ENCODE assay signal across 8 mouse cellular contexts in the genomic region with DNA sequence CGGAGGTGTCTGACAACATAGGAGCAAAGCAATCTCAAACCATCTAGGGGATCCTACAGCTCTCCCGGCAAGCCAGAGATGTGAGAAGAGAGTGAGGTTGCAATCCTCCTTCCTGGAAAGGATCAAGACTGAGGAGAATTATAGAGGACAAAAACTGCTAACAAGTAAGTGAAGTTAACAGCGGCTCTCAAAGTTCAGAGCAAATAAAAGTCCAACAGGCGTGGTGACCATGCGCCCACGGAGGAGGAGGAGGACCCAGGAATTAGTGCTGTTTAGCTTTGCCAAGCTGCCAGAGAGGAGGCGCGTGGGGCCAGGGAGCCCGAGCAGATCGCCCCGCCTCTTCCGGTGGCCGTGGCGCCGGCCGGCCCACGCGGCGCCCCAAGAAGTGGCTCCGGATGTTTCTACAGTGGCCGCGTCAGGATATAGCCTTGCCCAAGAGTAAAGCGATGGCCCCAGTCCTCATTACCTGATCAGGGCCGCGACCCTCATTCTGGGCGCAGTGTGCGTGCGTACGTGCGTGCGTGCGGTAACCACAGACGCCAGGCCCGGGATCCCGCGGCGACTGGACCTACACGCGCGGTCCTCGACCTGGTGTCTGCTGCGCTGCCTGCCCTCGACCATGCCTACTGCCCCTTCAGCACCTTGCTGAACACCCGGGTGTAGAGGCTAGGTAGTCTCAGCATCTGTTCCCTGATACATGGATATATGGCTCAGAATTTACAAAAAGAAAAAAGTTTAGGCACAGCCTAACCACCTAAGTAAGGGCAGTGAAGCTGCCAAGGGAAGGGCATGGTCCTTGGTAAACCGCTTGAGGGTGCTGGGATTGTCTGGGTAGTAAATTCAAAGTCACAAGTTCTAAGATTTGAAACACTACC. TPM values are rescaled to one million over a fixed set of nuclear protein-coding genes. Genes with fewer than 3 reads are reported as not detected.
DNase-seq lines count a peak whose midpoint lies in the region; ATAC-seq and TF ChIP-seq lines count a peak whose summit lies in the region.

Dph6 (minus strand) TSS at position 600 of the 875 bp plus-strand sequence.

- H3K27ac ChIP-seq in bone marrow, adult 2 months (ENCODE audit: control insufficient read depth, insufficient read depth, low read depth, low read length, poor library complexity): peak within 1 kb of the TSS; percentile 84
- H3K27ac ChIP-seq in embryonic facial prominence, embryonic 15.5 days (replicated peaks): peak within 1 kb of the TSS; percentile 95
- peak within 1 kb of the TSS; percentile 93 for H3K27ac ChIP-seq in limb, embryonic 14.5 days (replicated peaks; ENCODE audit: low read depth, low read length)
- peak within 1 kb of the TSS; percentile 77 for H3K27ac ChIP-seq in midbrain, postnatal 0 days (ENCODE audit: low read depth, low read length)

- WGBS in bone marrow, adult 2 months: under 1% methylated on average over 45 of the region's 45 CpGs
- under 1% methylated on average over 45 of the region's 45 CpGs for WGBS in embryonic facial prominence, embryonic 15.5 days
- under 1% methylated on average over 44 of the region's 45 CpGs for WGBS in limb, embryonic 14.5 days
- WGBS in midbrain, postnatal 0 days: under 1% methylated on average over 45 of the region's 45 CpGs

- peak within 1 kb of the TSS; percentile 93 for H3K4me3 ChIP-seq in bone marrow, adult 2 months (replicated peaks; ENCODE audit: control insufficient read depth, low read depth, low read length)
- H3K4me3 ChIP-seq in embryonic facial prominence, embryonic 15.5 days (replicated peaks): peak within 1 kb of the TSS; percentile 74
- peak within 1 kb of the TSS; percentile 64 for H3K4me3 ChIP-seq in limb, embryonic 14.5 days (replicated peaks; ENCODE audit: low read length)
- H3K4me3 ChIP-seq in midbrain, postnatal 0 days (ENCODE audit: low read depth, low read length): peak within 1 kb of the TSS; percentile 55

- TF ChIP-seq CTCF in bone marrow, adult 2 months (IDR thresholded peaks at IDR 0.05; ENCODE audit: control insufficient read depth, insufficient read depth, low read length): no peak
- peak; percentile 44 for TF ChIP-seq CTCF in midbrain, postnatal 0 days (IDR thresholded peaks at IDR 0.05)

- TF ChIP-seq POLR2A in bone marrow, adult 2 months (IDR thresholded peaks at IDR 0.05; ENCODE audit: borderline replicate concordance, control insufficient read depth, low read depth, low read length): peak; percentile 55; the same call in 1 of the 2 replicates
- peak; percentile 57; the same call in 1 of the 2 replicates for TF ChIP-seq POLR2A in limb, embryonic 14.5 days (IDR thresholded peaks at IDR 0.05; ENCODE audit: borderline replicate concordance, extremely low read depth, insufficient read depth, insufficient read length)

- H3K4me2 ChIP-seq in embryonic facial prominence, embryonic 15.5 days (replicated peaks): peak within 1 kb of the TSS; percentile 56
- H3K4me2 ChIP-seq in limb, embryonic 14.5 days (replicated peaks; ENCODE audit: low read depth, low read length, severe bottlenecking): peak within 1 kb of the TSS; percentile 65
- peak within 1 kb of the TSS; percentile 58 for H3K4me2 ChIP-seq in midbrain, postnatal 0 days (ENCODE audit: low read depth, low read length, poor library complexity, severe bottlenecking)

- H3K27me3 ChIP-seq in embryonic facial prominence, embryonic 15.5 days: no peaks in the 10 kb centered on the region
- no peaks in the 10 kb centered on the region for H3K27me3 ChIP-seq in limb, embryonic 14.5 days (ENCODE audit: control insufficient read depth, insufficient read depth, low read length)
- H3K27me3 ChIP-seq in midbrain, postnatal 0 days (ENCODE audit: insufficient read depth, low read length): no peaks in the 10 kb centered on the region

- H3K9ac ChIP-seq in embryonic facial prominence, embryonic 15.5 days: peak within 1 kb of the TSS; percentile 57
- H3K9ac ChIP-seq in limb, embryonic 14.5 days (ENCODE audit: low read depth, low read length, severe bottlenecking): peak within 1 kb of the TSS; percentile 91
- H3K9ac ChIP-seq in midbrain, postnatal 0 days (replicated peaks; ENCODE audit: low read length, poor library complexity, severe bottlenecking): peak within 1 kb of the TSS; percentile 54

- peak; percentile 91 for DNase-seq in 416B (ENCODE audit: low read depth)
- DNase-seq in heart, adult 8-10 months (ENCODE audit: low spot score): peak; percentile 87
- DNase-seq in kidney, adult 9 months: peak; percentile 90
- DNase-seq in limb, embryonic 14.5 days (ENCODE audit: low spot score): peak; percentile 84
- DNase-seq in midbrain, postnatal 0 days (ENCODE audit: low spot score): peak; percentile 88
- peak; percentile 53 to 70 for DNase-seq in spleen, postnatal 14 days (ENCODE audit: low spot score in 2 of 2)

- H3K36me3 ChIP-seq in embryonic facial prominence, embryonic 15.5 days: no peaks in the 10 kb centered on the region
- no peaks in the 10 kb centered on the region for H3K36me3 ChIP-seq in limb, embryonic 14.5 days (ENCODE audit: control insufficient read depth, insufficient read depth, low read length)
- H3K36me3 ChIP-seq in midbrain, postnatal 0 days (ENCODE audit: insufficient read depth, low read length): no peaks in the 10 kb centered on the region

- no peaks in the 10 kb centered on the region for H3K4me1 ChIP-seq in bone marrow, adult 2 months (ENCODE audit: control insufficient read depth, insufficient read depth, low read length)
- no peaks in the 10 kb centered on the region for H3K4me1 ChIP-seq in embryonic facial prominence, embryonic 15.5 days
- no peaks in the 10 kb centered on the region for H3K4me1 ChIP-seq in limb, embryonic 14.5 days (ENCODE audit: control insufficient read depth, insufficient read depth, low read length)
- H3K4me1 ChIP-seq in midbrain, postnatal 0 days (ENCODE audit: insufficient read depth, low read length): no peaks in the 10 kb centered on the region

- H3K9me3 ChIP-seq in embryonic facial prominence, embryonic 15.5 days (replicated peaks): no peaks in the 10 kb centered on the region
- H3K9me3 ChIP-seq in limb, embryonic 14.5 days (ENCODE audit: control insufficient read depth, low read length): no peaks in the 10 kb centered on the region
- no peaks in the 10 kb centered on the region for H3K9me3 ChIP-seq in midbrain, postnatal 0 days (ENCODE audit: low read length)

- peak; percentile 94 for ATAC-seq in embryonic facial prominence, embryonic 15.5 days (ENCODE audit: insufficient number of reproducible peaks, low FRiP score, low TSS enrichment, low read depth)
- peak; percentile 95 for ATAC-seq in limb, embryonic 14.5 days (ENCODE audit: low FRiP score, low read depth)
- ATAC-seq in midbrain, postnatal 0 days (ENCODE audit: low FRiP score): peak; percentile 96

RNA-seq across cellular contexts. Expression of gene Dph6, which starts in this region (rescaled TPM):
- 5.0 and 6.9 TPM in 2 replicates for polyA plus RNA-seq in bone marrow, adult 2 months (2011; ENCODE audit: insufficient read depth, insufficient read length, low replicate concordance, missing spikeins)
- polyA plus RNA-seq in embryonic facial prominence, embryonic 15.5 days (2015; fragmentation: Nextera tagmentation; extraction: Ambion mirVana): 24.2 and 25.6 TPM in 2 replicates
- 1 to 10 TPM; 5.7 to 8.0 (median 7.2) TPM for total RNA-seq in heart, adult 8-10 months (2022)
- polyA plus RNA-seq in limb, embryonic 14.5 days (2012; rRNA removed): 25.1 and 26.4 TPM in 2 replicates
- polyA plus RNA-seq in limb, embryonic 14.5 days (2014; fragmentation: Nextera tagmentation; extraction: Ambion mirVana): 21.7 and 23.4 TPM in 2 replicates
- 11.0 and 14.5 TPM in 2 replicates for total RNA-seq in midbrain, postnatal 0 days (2014; rRNA removed)
- polyA plus RNA-seq in midbrain, postnatal 0 days (2015; fragmentation: Nextera tagmentation; extraction: Ambion mirVana): 13.2 and 14.6 TPM in 2 replicates

Comparison
In these comparisons a context has a peak if more than half of its experiments do, and no peak if none do; other contexts are left out.
1. Peak in every context shown above with its lines: DNase-seq, ATAC-seq, H3K4me3 ChIP-seq and H3K27ac ChIP-seq.